Mouse (Mus musculus) heart, postnatal 0 days (tissue): ENCODE data around the gene Dnah2.

Experiments used
- CTCF ChIP-seq: IDR thresholded peaks from 2 replicates; pipeline ENCODE4 v1.5.1; 2016; ENCODE audit warnings: antibody characterized with exemption, control low read depth, low read depth
- EP300 ChIP-seq: IDR thresholded peaks from 2 replicates; pipeline ENCODE4 v1.6.1; 2016; ENCODE audit warnings: antibody characterized with exemption, low read depth

- no peak for TF ChIP-seq CTCF
- TF ChIP-seq EP300, result no peak
These were observed 36.9 kb upstream of the Dnah2 start for GRCm38 (mm10) chr11:69585718-69586325.
